Mouse (Mus musculus): ENCODE measurements at regions not wholly inside any gene's neighbourhood (a gene's known extent, or its start where the extent isn't known, plus 50 kb on each side); places are given as distances from the start of the nearest gene placed in this dataset.

DNA sequence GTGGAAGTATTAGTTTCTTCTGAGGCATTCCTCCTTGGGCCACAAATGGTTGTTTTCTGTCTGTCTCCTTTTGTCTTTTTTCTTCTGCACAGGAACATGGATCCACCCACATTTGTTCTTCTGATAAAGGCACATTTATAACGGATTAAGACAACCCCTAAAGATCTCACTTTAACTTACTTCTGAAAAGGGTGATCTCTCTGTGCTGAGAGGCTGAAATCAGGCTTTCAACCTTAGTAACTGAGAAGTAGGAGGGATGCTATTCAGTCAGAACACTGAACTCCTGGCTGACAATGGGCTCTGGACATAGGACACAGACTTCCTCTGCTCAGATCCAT lies 315.0 kb upstream of the Trib2 start:
- no peak for TF ChIP-seq CTCF (IDR thresholded peaks at IDR 0.05; ENCODE audit: extremely low read depth, insufficient read length, insufficient replicate concordance, low read depth, low read length)
- TF ChIP-seq POLR2A (IDR thresholded peaks at IDR 0.05; ENCODE audit: low read depth, low read length) = no peak

Data from small intestine, adult 2 months (tissue).